Mouse (Mus musculus) hindbrain, postnatal 0 days (tissue): ENCODE measurements around the gene Ccrl2. TPM values are rescaled to one million over a fixed set of nuclear protein-coding genes. Genes with fewer than 3 reads are reported as not detected.

Experiments
- ATAC-seq: fragments of 200-750 bp; cut with Nextera tagmentation; 2 replicates; pipeline ENCODE4 v1.8.0; 2017; ENCODE audit warnings: mild to moderate bottlenecking, moderate TSS enrichment, moderate library complexity
- DNase-seq: peaks from one replicate; pipeline ENCODE4 v3.0.0-alpha.2; 2015; ENCODE audit warnings: low spot score
- H3K27ac ChIP-seq: fragments of 300-500 bp; sonication (generic); 2 replicates; pipeline ENCODE4 v1.5.1; 2014; ENCODE audit warnings: mild to moderate bottlenecking
- H3K27me3 ChIP-seq: fragments of 300-500 bp; sonication (generic); 2 replicates; pipeline ENCODE4 v1.6.1; 2014; ENCODE audit warnings: low read length, mixed read lengths; ENCODE audit not compliant: insufficient read depth
- H3K36me3 ChIP-seq: fragments of 300-500 bp; sonication (generic); 2 replicates; pipeline ENCODE4 v1.6.1; 2014; ENCODE audit warnings: low read length, mixed read lengths; ENCODE audit not compliant: insufficient read depth
- H3K4me1 ChIP-seq: fragments of 300-500 bp; sonication (generic); 2 replicates; pipeline ENCODE4 v1.6.1; 2014; ENCODE audit warnings: antibody characterized with exemption, low read length, mixed read lengths; ENCODE audit not compliant: insufficient read depth
- H3K4me2 ChIP-seq: fragments of 300-500 bp; sonication (generic); 2 replicates; pipeline ENCODE4 v1.6.1; 2014; ENCODE audit warnings: low read depth, mild to moderate bottlenecking, low read length, moderate library complexity, mixed read lengths
- H3K4me3 ChIP-seq: fragments of 300-500 bp; sonication (generic); 2 replicates; pipeline ENCODE4 v1.5.1; 2014; ENCODE audit warnings: low read length
- H3K9ac ChIP-seq: fragments of 300-500 bp; sonication (generic); replicated peaks from 2 replicates; pipeline ENCODE4 v1.6.1; 2014; ENCODE audit warnings: mild to moderate bottlenecking, low read length, moderate library complexity, mixed read lengths
- H3K9me3 ChIP-seq: fragments of 300-500 bp; sonication (generic); 2 replicates; pipeline ENCODE4 v1.6.1; 2016; ENCODE audit warnings: low read length, mixed read lengths
- CTCF ChIP-seq: IDR thresholded peaks from 2 replicates; pipeline ENCODE4 v1.5.1; 2016; ENCODE audit warnings: antibody characterized with exemption, control low read depth, low read depth
- WGBS: fragments of 180-500 bp; shearing (Covaris S2); extraction: QIAGEN DNeasy Blood & Tissue Kit; methylation state at CpG from one replicate; pipeline ENCODE4 v1.1.7; 2014; 5-methylcytosine and 5-hydroxymethylcytosine counted together
- polyA plus RNA-seq: library from polyadenylated mRNA; unstranded; fragments of >200 nt; fragmentation: Nextera tagmentation; extraction: Ambion mirVana; gene quantifications from 2 replicates; pipeline ENCODE4 v1.2.1, GENCODE M21; 2015
- total RNA-seq: library from RNA; depleted of rRNA; stranded (reverse); fragments of >200 nt; gene quantifications from 2 replicates; pipeline ENCODE4 v1.2.3, GENCODE M21; 2014

Gene Ccrl2
- total and polyA plus RNA-seq, 2 experiments from 2014 or later = 0.91 to 1.5 TPM

GRCm38 (mm10) chr9:111048452-111048851, 8.9 kb downstream of the Ccrl2 start:
- H3K36me3 ChIP-seq = no peaks in the 10 kb centered on the region
- no peak overlapping the region for H3K27ac ChIP-seq
- no peak for ATAC-seq
- 75% methylated on average over 3 of the region's 3 CpGs for WGBS
- DNase-seq = no peak
- no peak for TF ChIP-seq CTCF
- H3K4me2 ChIP-seq = no peak overlapping the region
- no peaks in the 10 kb centered on the region for H3K4me1 ChIP-seq
- H3K27me3 ChIP-seq = no peaks in the 10 kb centered on the region
- H3K9ac ChIP-seq = no peak overlapping the region
- no peak overlapping the region for H3K4me3 ChIP-seq
- H3K9me3 ChIP-seq = no peaks in the 10 kb centered on the region

- Histone ChIP-seq H3K9me3 (no peaks in the 10 kb centered on the region), H3K4me2 (no peak overlapping the region), H3K9ac (no peak overlapping the region), H3K36me3 (no peaks in the 10 kb centered on the region), H3K4me1 (no peaks in the 10 kb centered on the region), H3K27ac (no peak overlapping the region), H3K4me3 (no peak overlapping the region), H3K27me3 (no peaks in the 10 kb centered on the region)
- ATAC-seq (no peak), DNase-seq (no peak)
- whole genome bisulfite sequencing = 96% methylated on average over 5 of the region's 5 CpGs
- TF ChIP-seq CTCF = no peak
Observed at GRCm38 (mm10) chr9:111047266-111047665, 10.1 kb downstream of the Ccrl2 start.

DNA sequence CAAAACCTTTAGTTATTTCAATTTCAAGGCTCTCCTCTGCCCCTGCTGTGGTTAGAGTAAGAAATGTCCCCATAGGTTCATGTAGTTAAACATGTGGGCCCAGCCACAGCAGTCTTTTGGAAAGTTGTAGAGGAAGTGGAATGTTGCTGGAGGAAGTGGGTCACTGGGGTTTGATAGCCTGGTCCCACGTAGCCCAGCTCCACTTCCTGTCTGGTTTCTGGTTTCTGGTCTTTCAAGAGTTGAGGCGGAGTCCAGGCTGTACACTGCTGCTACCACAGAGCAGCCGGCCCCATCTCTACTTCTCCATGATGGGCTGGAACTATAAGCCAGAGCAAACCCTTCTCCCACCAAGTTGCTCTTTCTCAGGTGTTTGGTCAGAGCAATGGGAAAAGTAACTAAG, 11.1 kb downstream of the Ccrl2 start:
- Histone ChIP-seq H3K27me3 (no peaks in the 10 kb centered on the region), H3K4me1 (no peaks in the 10 kb centered on the region)

GRCm38 (mm10) chr9:111042266-111042665, 15.1 kb downstream of the Ccrl2 start:
- Histone ChIP-seq H3K27me3 (no peaks in the 10 kb centered on the region), H3K36me3 (no peaks in the 10 kb centered on the region), H3K4me1 (no peaks in the 10 kb centered on the region), H3K4me2 (no peak overlapping the region), H3K9ac (no peak overlapping the region), H3K4me3 (no peak overlapping the region), H3K9me3 (no peaks in the 10 kb centered on the region), H3K27ac (no peak overlapping the region)
- ATAC-seq = no peak
- WGBS = 85% methylated on average over 5 of the region's 5 CpGs
- DNase-seq = no peak
- TF ChIP-seq CTCF = no peak

More for the DNA sequence above, 11.1 kb downstream of the Ccrl2 start:
- Histone ChIP-seq H3K36me3 (no peaks in the 10 kb centered on the region), H3K9ac (no peak overlapping the region), H3K4me2 (no peak overlapping the region), H3K4me3 (no peak overlapping the region), H3K9me3 (no peaks in the 10 kb centered on the region), H3K27ac (no peak overlapping the region)
- WGBS = 80% methylated on average over 3 of the region's 3 CpGs
- DNase-seq (no peak), ATAC-seq (no peak)
- no peak for TF ChIP-seq CTCF

- TF ChIP-seq CTCF = no peak
- DNase-seq (no peak), ATAC-seq (no peak)
- no peaks in the 10 kb centered on the region for H3K9me3 ChIP-seq
- H3K27me3 ChIP-seq = no peaks in the 10 kb centered on the region
- H3K9ac ChIP-seq = no peak overlapping the region
- no peaks in the 10 kb centered on the region for H3K36me3 ChIP-seq
- no peaks in the 10 kb centered on the region for H3K4me1 ChIP-seq
- H3K4me2 ChIP-seq = no peak overlapping the region
- 81% methylated on average over 4 of the region's 4 CpGs for WGBS
- H3K4me3 ChIP-seq = no peak overlapping the region
- H3K27ac ChIP-seq = no peak overlapping the region
Observed at GRCm38 (mm10) chr9:111039966-111040365, 17.4 kb downstream of the Ccrl2 start.

- H3K9me3 ChIP-seq = no peaks in the 10 kb centered on the region
- 86% methylated on average over 4 of the region's 4 CpGs for WGBS
- no peak for TF ChIP-seq CTCF
- no peaks in the 10 kb centered on the region for H3K4me1 ChIP-seq
- H3K27me3 ChIP-seq = no peaks in the 10 kb centered on the region
- H3K4me2 ChIP-seq = no peak overlapping the region
- H3K9ac ChIP-seq = no peak overlapping the region
- DNase-seq (no peak), ATAC-seq (no peak)
- no peak overlapping the region for H3K4me3 ChIP-seq
- no peak overlapping the region for H3K27ac ChIP-seq
- H3K36me3 ChIP-seq = no peaks in the 10 kb centered on the region
Observed at GRCm38 (mm10) chr9:111033717-111034116, 23.6 kb downstream of the Ccrl2 start.

DNA sequence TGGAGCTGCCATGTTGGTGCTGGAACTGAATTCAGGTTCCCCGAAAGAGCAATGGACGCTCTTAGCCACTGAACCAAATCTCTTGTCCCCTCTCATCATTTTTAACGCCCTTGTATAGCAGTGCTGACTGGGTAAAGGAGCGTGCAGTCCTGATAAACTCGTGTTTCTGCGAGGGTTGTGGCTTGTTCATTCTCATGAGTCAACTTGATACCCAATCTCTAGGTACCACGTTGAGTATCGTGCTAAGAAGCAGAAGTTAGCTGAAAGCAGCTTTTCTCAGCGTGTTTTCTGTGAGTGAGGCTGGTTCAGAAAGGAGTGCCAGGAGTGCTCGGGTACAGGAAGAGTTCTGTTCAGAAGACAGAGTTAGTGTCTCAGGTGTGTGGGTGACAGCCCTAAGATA, 30.5 kb downstream of the Ccrl2 start:
- H3K9ac ChIP-seq = no peak overlapping the region
- no peaks in the 10 kb centered on the region for H3K27me3 ChIP-seq
- DNase-seq (no peak), ATAC-seq (no peak)
- TF ChIP-seq CTCF = no peak
- H3K4me1 ChIP-seq = no peaks in the 10 kb centered on the region
- no peak overlapping the region for H3K4me3 ChIP-seq
- no peak overlapping the region for H3K4me2 ChIP-seq
- no peaks in the 10 kb centered on the region for H3K9me3 ChIP-seq
- 90% methylated on average over 10 of the region's 10 CpGs for WGBS
- no peak overlapping the region for H3K27ac ChIP-seq
- no peaks in the 10 kb centered on the region for H3K36me3 ChIP-seq
